Mouse (Mus musculus): Measurements from ENCODE around the gene Slc38a8.

The Slc38a8 gene

DNA sequence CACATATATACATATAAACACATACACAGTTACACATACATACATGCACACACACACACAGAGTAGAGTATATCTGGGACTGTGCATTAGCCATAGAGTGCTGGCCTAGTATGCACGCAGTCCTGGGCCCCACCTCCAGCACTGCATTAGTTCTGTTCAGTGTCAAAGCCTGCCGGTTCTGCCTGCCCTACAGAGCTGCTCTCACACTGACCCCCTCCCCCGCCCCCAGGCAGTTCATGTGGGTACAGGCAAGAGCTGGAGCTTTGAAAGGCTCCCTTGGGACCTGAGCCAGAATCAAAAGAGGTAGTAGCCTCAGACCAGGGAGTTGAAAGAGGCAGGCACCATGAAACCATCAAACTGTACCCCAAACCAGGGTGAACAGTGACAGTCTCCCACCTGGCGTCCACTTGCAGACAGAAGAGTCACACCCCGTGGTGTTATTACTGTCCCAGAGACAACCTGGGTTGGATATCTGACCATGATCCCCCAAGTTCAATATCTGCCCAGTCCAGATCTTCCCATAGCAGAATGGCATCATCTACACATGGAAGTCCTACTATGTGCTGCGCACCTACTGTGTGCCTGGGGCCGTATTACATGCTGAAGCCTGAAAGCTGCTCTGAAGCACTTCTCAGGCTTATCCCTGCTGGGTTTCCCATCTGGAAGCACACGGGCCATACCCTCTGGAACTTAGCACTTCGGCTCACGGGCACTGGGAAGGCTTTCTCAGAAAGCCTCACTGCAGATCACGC is 17.2 kb downstream of the Slc38a8 start:
- no peak for DNase-seq (ENCODE audit: low read depth)

DNA sequence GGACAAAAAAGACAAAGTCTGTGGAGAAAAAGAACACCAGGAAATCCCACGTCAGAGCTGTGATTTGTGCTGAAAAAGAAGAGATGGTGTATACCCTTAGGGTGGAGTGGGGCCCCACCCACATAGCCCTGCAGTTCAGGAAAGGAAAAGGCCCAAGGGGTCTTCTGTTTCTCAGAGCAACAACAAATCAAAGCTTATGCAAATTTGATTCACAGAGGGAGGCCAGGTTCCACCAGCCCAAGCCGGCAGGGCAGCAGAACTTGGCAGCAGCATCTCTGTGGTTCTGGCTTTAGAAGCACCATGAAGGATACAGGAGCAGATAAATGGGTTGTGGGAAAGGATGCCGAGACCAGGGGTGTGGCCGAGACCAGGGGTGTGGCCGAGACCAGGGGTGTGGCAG is 22.8 kb downstream of the Slc38a8 start:
- no peak for DNase-seq (ENCODE audit: low read depth)

DNA sequence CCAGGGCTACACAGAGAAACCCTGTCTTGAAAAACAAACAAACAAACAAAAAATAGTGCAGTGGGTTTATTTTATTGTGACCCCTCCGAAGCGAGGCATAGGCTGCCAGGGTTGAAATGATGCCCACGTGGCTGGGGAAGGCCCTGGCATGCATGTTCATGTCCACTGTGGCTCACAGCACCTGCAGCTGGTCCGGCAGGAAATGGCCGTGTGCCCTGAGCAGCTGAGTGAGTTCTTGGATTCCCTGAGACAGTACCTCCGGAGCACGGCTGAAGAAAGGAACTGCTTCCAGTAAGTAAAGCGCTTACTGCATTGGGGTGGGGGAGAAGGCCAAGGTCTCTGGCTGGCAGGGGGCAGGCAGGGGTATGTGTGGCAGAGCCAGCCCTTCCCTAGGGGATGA is 33.4 kb downstream of the Slc38a8 start:
- DNase-seq (ENCODE audit: low read depth) = no peak

DNA sequence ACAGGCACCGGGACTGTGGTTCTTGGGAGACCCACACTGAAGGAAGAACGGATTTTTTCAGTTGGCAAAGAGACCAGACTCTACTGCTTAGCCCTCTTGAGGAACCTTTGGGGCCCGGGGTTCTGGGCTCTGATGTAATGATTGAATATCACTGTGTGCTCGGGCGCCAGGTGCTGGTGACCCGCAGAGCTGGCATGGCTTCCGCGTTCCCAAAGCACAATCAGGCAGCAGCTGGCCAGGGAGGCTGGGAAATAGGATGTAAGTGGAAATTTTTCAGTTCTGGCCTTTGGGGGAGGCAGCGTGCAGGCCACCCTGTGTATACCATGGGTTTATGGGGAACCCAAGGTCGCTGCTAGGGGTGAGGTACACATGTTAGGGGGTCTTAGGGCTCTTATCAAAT is 34.7 kb downstream of the Slc38a8 start:
- DNase-seq (ENCODE audit: low read depth) = no peak

DNA sequence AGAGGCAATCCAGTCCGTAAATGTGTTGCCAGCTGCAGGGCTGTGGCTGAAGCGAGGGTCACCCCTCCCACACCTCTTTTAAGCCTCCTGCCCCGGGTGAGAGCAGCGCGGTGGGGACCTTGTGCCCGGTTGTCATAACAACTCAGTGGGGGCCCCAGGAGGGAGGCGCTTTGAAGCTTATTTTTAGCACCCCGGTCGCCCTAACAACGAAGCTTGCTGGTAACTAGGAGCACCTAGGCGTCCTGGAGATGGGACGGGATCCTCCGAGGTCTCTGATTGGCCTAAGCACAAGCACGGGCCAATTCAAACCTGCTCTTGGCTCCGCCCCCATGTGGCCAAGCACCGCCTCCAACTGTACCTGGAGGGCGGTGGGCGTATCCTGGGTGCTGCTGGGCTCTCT is 35.4 kb downstream of the Slc38a8 start:
- DNase-seq (ENCODE audit: low read depth) = no peak

DNA sequence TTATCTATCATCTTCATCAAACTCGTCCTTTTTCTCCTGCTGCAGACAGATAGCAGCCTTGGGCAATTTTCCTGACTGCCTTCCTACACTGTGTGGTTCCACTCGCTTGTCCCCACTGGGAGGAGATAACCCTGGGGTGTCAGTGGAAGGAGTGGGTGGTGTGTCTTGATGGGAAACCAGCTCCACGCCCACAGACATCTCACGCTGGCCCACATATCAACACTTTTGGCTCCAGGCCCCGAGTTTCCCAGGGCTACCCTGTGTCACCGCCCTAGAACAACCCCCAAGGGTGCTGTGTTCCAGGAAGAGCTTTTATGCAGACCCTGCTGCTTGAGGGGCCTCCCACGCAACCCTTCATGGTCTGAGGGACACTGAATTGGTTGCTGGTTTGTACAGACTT is 37.8 kb downstream of the Slc38a8 start:
- no peak for DNase-seq (ENCODE audit: low read depth)

DNA sequence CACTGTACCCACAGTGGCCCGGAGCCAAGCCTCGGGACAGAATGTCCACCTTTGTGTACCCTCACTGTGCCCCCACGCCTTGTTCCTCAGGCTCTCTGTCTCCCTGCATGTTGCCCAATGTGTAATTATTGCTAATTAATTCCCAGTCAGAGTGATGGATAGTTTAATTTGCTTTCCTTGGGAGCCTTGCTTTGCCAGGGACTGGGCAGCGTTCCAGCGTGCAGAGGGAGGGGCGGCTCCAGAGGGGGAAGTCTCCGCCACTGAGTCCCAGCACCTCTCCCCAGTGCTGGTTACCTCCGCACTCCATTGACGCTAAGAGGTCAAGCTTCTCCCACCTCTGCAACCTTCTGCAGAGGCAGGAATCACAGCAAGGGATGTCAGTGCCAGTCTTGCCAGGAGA is 40.1 kb downstream of the Slc38a8 start:
- no peak for DNase-seq (ENCODE audit: low read depth)

DNA sequence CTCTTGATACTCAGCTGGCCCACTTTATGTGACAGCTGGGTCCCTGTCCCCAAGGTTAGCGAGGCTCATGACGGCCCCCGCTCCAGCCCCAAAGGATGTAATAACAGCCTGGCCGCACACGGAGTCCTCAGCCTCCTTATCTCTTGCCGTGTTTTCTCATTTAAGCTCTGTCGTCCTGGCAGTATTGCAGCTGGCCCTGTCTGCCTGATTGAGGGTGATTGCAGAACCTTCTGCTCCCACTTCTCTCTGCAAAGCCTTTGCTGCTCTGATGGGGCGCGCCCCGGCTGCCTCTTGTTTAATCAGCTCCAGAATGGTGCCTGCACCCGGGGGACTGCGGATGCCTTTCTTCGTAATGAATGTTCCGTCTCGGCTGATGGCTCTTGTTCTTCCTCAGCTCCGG is 41.8 kb downstream of the Slc38a8 start:
- DNase-seq (ENCODE audit: low read depth) = no peak

DNA sequence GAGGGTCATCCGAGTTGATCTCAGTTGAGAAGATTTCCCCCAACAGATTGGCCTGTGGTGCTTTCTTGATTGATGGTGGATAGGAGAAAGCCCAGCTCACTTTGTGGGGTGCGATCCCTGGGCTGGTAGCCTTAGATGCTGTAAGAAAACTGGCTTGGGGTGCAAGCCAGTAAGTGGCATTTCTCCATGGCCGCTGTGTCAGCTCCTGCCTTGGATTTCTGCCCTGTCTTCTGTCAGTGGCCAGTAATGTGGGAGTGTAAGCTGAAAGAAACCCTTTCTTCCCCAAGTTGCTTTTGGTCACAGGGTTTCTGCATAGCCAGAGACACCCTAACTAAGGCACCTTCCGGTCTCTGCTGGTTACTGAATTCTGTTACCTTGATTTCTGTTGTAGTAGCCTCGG is 45.5 kb downstream of the Slc38a8 start:
- no peak for DNase-seq (ENCODE audit: low read depth)

DNA sequence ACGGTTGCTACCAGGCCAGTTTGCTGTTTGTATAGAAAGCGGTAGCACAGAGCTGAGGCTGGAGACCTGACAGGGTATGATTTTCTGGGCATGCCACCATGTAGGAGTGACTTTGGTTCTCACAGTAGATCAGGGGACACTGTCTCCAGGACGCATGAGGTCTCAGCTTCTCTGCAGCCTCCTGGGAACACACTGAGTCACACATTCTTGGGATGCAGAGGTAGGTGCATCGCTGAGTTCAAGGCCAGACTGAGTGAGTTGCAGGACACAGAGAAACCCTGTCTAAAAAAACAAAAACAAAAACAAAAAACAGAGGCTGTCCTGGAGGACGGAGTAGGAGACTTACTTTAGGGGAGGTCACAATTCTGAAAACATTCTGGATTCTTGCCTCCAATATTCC is 48.6 kb downstream of the Slc38a8 start:
- no peak for DNase-seq (ENCODE audit: low read depth)

DNA sequence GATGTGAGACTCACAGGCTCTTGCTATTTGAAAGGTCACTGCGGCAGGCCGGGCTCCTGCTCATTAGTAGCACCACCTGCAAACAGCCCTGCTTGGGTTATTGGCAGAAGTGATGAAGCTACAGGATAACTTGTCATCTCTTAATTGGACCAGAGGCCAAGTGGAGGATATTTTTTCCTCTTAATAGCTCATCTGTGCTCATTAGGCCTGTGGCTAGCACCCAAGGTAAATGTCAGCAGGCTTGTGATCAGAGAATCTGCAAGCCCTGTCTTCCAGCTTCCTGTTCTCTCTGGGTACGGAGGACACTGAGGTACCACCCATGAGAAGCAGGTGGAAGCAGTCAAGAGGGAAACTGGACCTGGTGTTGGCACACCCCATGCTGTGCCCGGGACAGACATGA is 50.4 kb downstream of the Slc38a8 start:
- DNase-seq (ENCODE audit: low read depth) = no peak

DNA sequence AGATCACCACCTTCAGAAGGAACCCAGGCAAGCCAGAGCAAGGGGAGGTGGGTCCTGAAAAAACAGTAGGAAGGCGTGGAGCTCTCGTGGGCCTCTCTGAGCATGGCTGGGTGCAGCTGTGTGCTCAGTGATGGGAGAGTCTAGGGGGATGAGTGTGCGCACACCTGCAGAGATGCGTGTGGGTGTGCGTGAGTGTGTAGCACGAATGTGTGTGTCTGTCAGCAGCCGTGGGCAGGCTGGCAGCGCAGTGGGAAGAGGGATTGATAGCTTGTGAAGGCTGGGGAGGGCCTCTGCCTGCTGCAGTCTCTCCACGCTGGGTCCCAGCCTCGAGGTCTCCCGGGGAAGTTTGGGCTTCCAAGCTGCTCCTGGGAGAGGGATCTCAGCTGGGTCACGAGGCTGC is 51.9 kb downstream of the Slc38a8 start:
- DNase-seq (ENCODE audit: low read depth) = no peak

DNA sequence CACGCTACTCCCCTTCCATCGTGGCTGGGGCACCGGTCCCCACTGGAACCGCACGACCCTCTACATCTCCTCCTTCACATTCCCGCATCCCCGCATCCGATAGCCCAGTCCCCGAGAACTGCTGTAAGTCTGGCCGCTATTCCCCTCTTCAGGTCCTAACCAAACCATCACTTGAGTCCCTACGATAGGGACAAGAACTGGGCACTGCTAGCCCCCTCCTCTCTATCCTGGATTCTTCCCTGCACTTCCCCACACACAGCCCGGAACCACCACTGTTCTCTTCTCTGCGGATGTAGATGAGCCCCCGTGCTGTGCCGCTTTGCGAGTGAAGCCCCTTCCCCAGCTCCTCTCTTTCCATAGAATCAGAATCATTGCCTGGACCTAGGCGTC is 53.7 kb downstream of the Slc38a8 start:
- DNase-seq (ENCODE audit: low read depth) = no peak

DNA sequence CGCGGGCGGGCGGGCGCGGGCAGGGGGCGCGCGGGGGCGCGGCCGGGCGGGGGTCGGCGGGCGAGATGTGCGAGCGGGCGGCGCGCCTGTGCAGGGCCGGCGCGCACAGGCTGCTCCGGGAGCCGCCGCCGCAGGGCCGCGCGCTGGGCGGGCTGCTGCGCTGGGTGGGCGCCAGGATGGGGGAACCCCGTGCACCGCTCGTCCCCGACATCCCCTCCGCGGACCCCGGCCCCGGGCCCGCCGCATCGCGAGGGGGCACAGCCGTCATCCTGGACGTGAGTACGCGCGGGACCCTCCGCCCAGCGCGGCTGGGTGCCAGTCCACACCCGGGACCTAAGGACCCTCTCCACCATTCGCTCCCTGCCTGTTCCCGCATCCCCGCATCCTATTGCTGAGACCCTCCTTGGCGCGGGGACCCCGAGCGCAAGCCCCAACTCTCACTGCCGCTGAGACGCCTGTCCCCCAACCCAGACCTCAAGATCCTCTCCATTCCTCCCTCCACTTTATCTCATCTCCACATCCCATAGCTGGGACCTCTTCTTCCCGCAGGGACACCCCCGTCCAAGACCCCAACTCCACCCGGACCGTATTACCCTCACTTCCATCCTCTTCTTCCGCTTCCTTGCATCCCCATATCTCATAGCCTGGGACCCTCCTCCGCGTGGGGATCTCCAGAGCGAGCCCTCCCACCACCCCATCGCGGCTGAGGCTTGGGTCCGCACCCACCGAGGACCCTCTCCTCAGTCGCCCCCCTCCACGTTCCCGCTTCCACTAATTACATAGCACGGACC is 54.3 kb downstream of the Slc38a8 start:
- DNase-seq (ENCODE audit: low read depth) = no peak

DNA sequence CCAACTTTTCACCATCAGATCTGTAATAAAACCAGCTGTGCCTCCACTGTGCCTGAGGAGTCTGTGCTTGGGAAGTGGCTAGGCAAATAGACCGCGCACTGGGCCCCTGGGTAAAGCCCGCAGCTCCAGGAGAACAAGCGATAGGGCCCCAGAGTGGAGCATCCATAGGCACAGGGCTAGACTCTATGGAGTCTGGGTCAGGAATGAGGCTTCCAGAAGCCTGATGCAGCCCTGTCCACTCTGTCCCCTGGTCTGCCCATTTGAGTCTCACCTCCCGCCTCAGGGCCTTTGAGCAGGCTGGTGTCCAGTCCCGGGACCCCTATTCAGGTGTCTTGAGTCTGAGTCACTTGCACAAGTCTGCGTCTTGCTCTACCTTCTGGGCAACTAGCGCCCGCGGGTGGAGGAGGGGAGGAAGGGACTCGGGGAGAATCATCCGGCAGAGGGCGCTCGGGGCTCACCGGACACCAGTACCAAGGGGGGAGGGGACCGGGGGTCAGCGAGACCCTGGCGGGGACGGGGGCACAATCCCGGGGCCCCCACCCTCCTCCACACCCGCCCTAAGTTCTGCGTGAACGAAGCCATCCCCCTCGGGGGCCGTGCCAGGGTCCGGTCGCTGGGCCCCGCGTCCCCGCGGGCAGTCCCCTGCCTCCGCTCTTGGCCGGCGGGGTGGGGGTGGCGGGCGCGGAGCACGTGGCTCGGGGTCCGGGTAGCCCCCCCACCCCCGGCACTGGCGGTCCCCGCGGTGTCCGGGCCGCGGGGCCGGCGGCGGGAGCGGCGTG is 55.1 kb downstream of the Slc38a8 start, which contains the start of gene Necab2:
Necab2 (plus strand) TSS at position 509 of the 779 bp plus-strand sequence.
- peak; percentile 70 for DNase-seq (ENCODE audit: low read depth)

DNA sequence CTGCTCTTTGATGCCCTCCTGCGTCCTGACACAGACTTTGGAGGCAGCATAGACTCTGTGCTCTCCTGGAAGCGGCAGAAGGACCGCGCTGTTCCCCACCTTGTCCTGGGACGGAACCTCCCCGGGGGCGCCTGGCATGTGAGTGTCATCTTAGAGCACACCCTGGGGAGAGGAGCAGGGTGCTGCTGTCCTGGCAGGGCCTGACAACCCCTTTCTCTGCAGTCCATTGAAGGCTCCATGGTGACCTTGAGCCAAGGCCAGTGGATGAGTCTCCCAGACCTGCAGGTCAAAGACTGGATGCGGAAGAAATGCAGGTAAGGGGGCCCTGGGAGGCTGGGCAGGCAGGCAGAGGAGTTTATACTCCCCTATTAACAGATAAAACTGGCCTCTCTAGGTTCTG is 58.5 kb downstream of the Slc38a8 start:
- DNase-seq (ENCODE audit: low read depth) = no peak

DNA sequence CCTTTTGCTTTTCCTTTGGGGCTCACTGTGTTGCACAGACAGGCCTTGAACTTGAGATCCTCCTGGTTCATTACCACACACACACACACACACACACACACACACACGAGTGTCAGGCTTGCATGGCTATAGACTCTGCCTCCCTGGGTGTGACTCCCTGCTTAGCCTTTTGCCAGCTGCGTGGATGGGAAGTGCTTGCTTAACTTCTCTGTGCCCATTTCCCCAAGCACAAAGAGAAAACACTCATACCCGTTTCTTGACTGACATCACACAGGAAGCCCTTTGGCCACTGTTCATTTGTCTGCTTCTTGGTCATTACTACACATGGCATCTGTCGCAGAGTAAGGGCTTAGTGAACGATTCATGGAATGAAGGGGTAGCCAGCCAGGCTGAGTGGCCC is 59.5 kb downstream of the Slc38a8 start:
- no peak for DNase-seq (ENCODE audit: low read depth)

DNA sequence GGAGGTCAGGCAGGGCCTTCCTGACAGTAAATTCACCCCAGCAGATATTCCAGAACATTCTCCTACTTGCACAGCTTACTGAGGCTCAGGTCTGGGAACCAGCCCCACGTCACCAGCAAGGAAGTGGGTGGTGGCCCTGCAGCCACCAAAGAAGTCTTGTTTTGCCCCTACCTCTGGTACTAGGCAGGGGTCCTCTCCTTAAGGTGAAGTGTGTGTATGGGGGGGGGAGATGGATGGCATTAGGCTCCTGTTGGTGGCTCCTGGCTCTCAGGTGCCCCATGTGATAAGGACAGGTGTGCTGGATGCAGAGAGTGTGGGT is 60.6 kb downstream of the Slc38a8 start:
- DNase-seq (ENCODE audit: low read depth) = no peak

DNA sequence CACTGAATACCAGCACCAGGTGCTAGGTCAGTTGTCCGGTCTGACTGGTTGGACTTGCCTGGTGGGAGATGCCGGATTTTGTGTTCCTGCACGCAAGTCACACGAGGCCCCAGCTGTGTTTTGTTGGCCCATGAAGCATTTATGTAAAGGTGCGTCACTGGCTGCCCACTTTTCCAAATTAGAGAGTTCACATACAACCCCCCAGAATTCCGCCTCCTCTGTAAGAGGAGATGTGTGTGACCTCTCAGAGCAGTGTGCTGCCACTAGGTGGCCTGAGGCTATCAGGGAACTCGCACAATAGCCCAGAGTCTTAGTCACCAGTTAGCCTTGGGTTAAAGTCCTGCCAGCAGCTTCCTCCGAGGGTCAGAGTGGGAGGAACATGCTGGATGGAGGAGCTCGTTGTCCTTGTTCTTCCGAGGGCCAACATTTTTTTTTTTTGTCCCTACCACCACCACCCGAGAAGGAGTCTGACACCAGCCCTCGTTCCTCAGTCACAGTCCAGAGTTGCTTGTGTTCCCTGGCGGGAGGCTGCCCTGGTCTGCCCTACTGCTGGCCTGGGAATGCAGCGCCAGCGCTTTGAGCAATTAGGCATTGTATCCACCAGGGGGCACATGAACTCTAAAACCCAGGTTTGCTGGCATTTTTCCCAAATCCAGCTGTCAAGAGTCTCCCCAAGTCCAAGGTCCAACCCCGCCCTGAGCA is 61.1 kb downstream of the Slc38a8 start:
- peak; percentile 92 for DNase-seq (ENCODE audit: low read depth)

DNA sequence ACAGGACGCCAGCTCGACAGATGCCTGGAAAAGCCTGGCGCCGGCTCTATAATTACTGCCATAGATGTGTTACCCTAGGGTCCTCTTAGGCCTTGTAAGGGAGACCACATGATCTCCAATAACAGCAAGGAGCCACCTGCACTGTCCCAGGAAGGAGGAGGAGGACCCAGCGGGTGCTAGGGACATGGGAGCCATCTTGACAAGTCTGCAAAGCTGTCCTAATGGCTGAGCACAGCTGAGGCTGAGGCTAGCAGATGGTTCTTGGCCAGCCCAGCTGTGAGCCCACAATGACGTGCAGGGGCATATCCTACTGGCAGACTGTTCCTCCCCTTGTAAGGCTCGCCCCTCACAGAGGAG is 61.6 kb downstream of the Slc38a8 start:
- DNase-seq (ENCODE audit: low read depth) = no peak

DNA sequence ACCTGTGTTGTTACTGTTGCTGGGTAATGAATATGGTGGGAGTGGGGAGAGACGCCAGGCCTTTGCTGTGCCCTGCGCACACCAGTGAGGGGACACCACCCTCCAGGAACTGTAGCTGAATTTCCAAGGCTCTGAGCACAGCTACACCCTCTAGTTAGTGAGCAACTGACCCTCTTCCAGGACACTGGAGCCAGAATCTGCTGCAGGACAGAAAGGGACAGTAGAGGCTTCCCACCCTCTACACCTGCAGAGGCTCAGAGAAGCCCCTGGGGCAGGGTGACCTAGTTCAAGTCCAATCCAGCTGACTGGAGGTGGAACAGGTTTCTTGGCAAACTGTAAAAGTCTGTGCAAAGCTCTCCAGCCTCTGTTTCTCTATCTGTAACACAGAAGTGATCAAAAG is 62.1 kb downstream of the Slc38a8 start:
- DNase-seq (ENCODE audit: low read depth) = no peak

DNA sequence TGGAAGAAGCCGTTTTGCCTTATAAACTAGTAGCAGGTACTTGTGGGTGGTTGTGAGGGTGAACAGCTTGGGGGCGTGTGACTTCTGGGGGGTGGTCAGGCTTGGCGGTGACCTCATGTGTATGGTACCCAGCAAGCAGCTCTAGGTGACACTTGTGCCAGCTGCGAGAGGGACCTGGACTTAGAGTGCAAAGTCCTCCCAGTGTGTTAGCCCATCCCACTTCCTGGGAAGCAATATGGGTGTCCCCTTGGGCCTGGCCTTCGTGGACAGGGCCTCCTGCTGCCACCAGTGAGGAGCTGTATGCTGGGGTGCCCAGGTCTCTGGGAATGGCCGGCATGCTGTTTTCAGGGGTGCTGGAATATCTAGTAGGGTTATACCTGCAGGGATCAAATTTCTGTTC is 62.6 kb downstream of the Slc38a8 start:
- no peak for DNase-seq (ENCODE audit: low read depth)

DNA sequence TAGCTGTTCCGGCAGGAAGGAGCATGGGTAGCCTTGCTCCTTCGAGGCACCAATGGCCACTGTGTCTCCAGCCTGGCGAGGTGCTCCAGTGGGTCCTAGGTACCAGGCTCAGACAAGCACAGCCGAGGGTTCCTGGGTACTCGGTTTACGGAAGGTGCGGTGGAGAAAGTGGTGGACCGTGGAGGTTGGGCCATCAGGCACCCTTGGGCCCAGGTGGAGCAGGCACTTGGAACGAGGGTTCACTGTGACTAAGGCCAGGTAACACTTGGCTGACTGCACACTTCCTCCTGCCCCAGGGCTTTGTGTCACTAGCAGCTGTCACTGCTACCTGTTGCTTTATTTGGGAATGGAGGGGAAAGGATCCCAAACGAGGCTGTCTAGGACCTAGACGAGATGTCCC is 64.0 kb downstream of the Slc38a8 start:
- DNase-seq (ENCODE audit: low read depth) = peak; percentile 24
